Mouse (Mus musculus) neural tube, embryonic 10.5 days (tissue): ENCODE data around the gene Msantd2.

ENCODE experiments used
- DNase-seq: peaks from one replicate; pipeline ENCODE4 v3.0.0-alpha.2; 2017; ENCODE audit warnings: low spot score; ENCODE audit errors: extremely low spot score

The Msantd2 gene

DNA sequence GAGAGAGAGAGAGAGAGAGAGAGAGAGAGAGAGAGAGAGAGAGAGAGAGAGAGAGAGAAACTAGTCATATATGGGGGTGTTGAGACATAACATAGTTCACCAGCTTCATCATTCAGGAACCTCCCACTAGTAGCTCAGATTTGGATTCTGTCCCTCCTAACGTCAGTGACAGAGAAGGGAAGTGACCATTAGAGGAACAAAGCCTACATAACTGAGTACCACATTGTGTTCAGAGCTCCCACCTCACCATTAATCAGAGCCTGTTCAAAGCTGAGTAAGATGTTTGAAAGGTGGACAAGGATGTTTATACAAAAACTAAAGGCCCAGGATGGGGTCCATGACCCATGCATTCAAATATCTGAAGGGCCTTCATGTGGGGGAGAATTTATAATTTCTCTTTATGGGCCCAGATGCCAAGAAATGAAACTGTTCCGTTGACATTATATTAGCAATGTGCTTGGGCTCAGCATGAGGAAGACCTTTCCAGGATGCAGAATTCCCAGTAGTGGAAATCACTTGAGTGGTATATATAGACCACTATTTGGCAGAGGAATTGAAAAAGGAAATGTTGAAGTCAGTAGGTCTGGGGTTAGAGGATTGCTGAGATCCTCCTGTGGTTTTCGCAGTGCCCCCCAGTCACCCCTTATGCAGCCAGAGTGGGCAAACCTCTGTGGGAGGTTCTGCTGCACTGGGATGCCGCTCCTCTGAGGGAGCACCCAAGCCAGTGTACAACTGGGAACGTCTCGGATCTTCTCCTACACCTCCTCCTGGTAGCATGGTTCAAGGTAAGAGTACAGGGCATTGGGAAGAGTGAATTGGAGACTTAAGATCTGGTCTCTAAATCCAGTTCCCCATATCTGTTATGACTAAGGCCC lies 51.8 kb downstream of the Msantd2 start:
- DNase-seq, result no peak

- no peak for DNase-seq
Measured at GRCm38 (mm10) chr9:37541851-37542642, 52.9 kb downstream of the Msantd2 start.

GRCm38 (mm10) chr9:37543869-37544440 lies 54.8 kb downstream of the Msantd2 start:
- no peak for DNase-seq

DNA sequence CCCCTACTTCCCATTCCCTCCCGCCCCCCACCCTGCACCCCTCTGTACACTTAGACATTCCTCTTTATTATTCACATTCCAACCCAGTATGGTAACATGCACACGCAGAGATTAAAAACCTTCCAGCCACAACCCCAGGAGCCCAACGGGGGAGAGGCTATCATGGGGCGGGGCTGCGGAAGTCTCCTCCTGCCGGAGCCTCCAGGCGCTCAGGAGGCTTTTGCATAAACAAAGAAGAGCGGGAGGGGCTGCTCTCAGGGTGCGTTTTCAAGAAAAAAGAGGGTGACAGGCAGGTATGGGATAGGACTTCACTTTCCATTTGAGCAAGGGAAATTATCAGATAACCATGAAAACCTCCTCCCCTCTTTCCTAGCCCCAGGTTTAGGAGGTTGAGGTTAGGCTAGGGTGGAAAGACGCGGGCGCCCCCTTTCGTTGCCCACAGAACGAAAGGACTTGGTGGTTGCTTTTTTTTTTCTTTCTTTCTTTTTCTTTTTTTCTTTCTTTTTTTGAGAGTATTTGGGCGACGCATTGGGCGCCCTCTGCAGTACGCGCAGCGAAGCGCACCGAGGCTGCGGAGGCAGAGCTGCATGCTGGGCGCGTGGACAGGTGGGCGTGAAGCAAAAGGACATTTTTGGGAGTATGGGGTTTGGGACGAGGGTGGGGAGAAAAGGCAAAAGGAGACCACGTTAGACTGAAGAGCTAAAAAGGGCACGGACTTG lies 55.5 kb downstream of the Msantd2 start:
- DNase-seq, result peak; percentile 60

DNA sequence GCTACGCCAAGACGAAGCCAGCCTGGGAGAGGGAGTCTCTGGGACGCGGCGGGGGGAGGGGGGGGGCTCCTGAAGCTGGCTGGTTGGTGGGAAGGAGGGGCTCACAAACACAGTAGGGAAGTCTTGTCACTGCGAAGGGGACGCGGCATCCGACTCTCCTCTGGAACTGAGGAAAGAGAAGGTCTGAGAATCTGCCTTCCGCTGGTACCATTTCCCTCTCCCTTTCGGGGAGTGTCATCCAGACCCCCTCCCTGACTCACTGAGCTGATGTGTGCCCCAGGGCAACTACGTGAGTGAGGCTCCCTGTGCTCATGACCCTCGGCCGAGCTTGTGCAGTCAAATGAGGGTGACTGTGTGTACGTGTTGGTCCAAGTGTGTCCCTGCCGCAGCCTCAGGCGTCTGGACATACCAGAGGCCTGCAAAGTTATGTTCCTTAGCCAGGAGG lies 56.1 kb downstream of the Msantd2 start:
- DNase-seq, result peak; percentile 36

- DNase-seq, result no peak
Measured at GRCm38 (mm10) chr9:37545847-37546452, 56.8 kb downstream of the Msantd2 start.

GRCm38 (mm10) chr9:37546889-37547288 lies 57.8 kb downstream of the Msantd2 start:
- DNase-seq, result no peak

- DNase-seq, result no peak
Measured at GRCm38 (mm10) chr9:37550435-37550834, 61.3 kb downstream of the Msantd2 start.

DNA sequence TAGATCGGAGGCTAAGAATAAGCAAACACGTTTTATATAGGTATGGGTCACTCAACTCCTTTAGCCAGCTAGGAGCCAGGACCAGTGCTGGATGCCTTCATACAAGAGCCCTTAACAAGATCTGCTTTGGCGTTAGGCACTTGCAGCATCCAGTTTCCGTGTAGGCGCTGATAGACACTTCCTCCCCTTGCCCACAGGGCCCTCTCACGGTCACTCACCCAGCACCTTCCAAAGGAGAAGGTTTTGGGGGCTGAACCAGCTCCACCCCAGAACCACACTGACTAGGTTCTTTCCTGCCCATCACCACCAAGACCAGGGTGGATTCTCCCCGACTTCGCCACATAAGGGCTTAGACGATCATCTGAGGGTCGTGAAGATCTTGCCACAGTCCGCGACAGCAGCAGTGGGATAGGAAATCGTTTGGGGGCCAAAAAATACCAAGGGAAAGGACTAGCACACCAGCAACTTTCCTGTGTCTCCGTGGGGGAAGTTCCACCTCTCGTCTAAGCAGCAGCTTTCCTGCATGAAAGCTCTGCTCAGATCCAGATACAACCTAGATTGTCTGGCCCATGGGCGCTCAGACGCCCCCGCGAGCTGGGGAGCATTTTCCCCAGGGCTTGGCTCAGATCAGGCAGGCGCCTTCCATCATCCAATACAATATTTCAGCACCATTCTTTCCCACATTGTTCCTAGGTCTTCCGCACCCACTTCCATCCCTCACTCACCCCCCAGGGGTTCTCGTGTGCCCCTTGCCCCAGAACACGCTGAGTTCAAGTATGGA lies 62.8 kb downstream of the Msantd2 start:
- DNase-seq, result peak; percentile 30

DNA sequence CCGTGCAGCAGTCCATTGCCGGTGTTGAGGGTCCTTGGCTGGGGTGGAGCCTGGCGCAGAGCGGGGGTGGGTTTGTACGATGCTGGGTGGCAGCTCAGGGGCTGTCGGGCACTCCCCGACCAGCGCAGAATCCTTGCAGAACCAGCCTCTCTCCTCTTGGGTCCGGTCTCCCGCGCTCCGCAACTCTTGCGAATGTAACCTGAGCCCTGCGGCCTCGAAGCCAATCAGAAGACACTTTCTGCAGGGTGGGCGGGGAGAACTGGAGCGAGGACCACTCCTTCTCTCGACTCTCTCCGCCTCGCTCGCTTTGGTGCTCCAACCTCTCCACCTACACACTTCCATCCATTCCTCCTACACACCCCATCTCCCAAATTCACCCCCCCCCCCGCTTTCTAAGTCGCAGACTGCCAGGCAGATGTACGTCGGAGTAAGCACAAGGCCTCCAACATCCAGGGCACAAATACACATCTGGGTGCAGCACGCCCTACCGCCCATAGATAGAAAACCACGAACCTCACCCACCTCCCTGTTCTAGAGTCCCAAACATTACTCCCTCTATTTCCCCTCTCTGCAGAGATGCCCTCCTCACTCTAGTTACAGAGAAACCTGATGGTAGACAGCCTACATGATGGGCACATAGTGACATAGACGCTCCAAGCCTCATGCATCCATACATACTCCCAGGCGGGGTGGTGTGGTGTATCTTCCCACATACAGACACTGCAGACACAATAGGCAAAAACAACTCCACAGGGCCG lies 63.6 kb downstream of the Msantd2 start, which contains the start of gene Nrgn:
Nrgn (minus strand) TSS at position 369 of the 758 bp plus-strand sequence.
- DNase-seq, result peak; percentile 82

DNA sequence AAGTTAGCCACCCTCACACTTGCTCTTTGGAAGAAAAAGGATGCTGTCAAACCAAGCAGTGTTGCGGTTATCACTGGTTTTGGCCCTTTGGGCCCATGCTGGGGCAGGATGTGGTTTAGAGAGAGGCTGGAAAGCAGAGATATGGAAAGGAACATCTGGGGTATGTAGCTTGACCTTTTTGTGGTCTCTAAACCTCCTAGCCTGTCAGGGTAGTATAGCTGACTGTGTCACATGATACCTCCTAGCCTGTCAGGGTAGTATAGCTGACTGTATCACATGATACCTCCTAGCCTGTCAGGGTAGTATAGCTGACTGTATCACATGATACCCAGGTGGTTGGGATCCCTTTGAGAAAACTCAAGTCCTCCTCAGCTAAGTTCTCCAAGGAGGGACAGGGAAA lies 65.2 kb downstream of the Msantd2 start:
- DNase-seq, result no peak

DNA sequence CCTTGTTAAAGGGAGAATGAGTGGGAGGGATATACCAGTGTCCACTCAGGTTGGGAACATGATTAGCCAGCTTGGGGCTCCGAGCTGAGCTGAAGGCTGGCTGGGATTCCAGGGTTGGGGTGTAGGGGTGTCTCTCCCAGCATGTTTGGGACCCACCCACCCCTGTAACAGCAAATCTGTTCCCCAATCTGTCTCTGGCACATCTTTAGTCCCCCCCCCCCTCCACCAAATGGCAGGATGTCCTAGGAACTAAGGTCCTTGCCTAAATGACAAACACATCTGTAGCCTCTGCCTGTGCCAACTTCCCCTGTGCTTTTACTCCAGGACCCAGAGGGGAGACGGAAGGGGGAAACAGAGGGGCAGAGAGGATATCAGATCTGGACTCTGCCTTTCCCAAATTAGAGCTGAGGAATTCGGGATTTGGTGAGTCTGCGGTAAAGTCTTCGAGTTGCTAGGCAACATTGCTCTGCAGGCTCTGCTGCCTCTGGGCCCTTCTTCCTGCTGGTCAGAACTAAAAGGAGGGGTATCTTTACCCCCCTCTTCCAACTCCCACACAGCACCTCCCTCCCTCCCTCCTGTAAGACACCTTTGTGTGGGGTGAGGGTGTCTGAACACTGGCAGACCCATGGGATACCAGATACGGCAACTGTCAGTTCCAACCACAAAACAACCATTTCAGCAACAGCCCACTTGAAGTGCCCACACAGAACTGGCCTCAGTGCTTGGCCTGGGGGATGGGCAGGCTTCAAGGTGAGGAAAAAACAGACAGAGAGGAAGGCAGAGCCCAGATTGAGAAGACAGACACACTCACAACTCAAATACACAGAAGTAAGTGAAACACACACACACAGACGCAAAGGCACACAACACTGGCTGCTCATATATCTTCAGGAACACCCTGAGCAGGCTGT lies 66.0 kb downstream of the Msantd2 start, which contains the start of gene Siae:
Siae (plus strand) TSS at position 861 of the 911 bp plus-strand sequence.
- DNase-seq, result no peak

DNA sequence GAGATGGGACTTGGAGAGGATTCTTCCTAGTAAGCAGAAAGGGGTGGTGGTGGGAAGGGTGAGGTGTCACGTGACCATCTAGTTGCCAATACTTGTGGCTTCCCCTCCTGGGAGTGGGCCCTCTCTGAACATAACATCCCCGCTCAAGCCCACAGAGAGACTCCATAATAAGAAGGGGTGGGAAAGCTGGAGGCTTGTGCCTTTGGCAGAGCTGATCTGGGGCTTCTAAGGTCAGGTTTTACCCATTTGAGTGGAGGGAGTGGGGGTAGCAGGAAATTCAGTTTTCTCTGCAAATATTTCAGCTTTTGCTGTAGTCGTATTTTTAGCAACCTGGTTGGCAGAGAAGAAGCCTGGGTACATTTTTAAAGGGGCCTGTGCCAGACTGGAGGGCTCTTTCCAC lies 67.2 kb downstream of the Msantd2 start:
- DNase-seq, result no peak

GRCm38 (mm10) chr9:37560617-37561016 lies 71.5 kb downstream of the Msantd2 start:
- DNase-seq, result no peak

DNA sequence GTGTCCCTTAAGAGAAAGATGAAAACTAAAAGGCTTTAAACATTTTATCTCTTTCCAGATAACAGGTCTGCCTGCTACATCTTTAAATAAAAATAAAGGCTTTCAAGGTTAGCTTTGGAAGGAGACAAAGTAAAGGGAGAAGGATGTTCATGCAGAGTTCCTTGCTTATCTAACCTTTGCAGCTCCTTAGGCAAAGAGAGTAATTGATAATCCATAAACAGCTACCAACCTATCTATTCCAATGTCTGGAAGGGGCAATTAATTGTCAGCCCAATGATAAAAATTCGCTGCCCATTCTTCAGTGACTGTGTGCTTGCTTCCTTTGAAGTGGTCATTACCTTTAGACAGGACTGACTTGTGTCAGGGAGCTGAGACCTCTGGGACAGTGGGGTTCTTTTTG lies 74.7 kb downstream of the Msantd2 start:
- DNase-seq, result no peak

DNA sequence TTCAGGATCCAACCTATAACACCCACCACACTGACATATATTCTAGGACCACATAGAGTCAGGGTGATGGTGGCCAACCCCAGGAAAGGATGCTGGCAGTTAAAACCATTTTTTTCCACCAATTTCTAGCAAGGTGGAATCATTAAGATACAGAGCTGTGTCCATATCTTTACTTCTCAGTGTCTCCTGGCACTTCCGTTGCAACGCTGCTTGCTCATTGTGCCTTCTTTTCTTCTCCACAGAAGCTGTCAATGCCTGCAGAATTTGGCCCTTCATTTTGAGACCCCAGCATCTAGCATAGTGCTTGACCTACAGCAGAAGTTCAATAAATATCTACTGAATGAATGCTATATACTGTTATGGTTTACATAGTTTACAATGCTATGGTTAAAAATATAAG lies 77.9 kb downstream of the Msantd2 start:
- DNase-seq, result no peak

DNA sequence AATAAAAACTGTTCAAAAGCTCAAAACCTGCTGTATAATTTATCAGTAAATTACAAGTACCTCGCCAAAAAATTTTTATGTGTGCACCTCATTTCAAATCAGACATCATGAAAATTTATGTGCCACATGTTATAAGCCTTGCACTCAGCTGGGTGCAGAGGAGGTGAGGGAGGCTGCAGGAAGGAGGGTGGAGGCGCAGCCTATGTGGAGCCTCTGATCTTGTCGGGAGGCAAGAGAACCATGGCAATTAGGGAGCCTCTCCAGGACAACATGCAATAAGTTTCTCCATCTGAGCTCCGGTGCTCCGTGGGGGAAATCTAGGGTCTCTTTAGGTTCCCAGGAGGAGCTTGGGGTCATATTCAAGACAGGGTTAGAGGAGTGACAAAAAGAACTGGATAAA lies 78.3 kb downstream of the Msantd2 start:
- DNase-seq, result no peak
